Mouse (Mus musculus): Measurements from ENCODE around the gene Tbx2. TPM values are rescaled to one million over a fixed set of nuclear protein-coding genes. Genes with fewer than 3 reads are reported as not detected.
A peak's percentile ranks its signal among the peaks of the same experiment; 100 is the strongest.

Tbx2 gene
- 1 to 10 TPM; 3.0 to 3.9 TPM for total RNA-seq (2021)
- long read RNA-seq, transcript Tbx2-201 (7 exons, 3,626 nt) = major isoform, 5 of 5 reads
- long read RNA-seq, partial matches to known transcripts = 0 of 5 reads
- long read RNA-seq, other reads (novel, unspliced or antisense) = 0 of 5 reads

DNA sequence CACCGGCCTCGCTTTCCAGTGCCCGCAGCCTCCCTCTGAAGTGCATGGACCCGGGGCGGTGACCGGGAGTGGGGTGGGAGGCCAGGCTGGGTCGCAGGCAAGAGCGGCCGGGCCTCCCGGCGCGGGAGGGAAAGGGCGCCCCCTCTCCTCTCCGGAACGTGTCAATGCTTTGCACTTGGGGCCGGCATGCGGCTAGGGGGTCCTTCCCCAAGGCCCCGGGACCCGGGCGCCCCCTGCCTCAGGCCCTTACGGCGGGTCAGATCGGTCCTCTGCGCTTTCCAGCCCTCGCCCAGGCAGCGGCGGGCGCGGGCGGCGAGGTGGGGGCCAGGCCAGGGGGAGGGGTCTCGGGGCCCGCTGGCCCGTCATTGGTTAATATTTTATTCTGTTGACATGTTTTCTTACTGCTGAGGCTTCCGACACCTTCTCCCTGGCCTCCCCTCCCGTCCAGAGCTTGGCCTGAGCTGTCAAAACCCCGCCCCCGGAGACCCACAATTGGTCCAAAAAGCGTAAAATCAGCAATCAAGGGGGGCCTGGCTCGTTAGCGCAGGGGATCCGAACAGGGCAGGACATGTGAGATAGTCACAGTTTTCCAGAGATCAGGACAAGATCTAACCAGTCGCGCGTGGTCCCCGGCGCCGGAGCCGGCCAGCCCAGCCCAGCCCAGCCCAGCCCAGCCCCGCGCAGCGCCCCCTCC lies at the start of gene Tbx2:
Gene Tbx2 (plus strand): TSS at position 321 of the 694 bp plus-strand sequence.
- no peak for DNase-seq (ENCODE audit: low spot score in 2 of 2)

DNA sequence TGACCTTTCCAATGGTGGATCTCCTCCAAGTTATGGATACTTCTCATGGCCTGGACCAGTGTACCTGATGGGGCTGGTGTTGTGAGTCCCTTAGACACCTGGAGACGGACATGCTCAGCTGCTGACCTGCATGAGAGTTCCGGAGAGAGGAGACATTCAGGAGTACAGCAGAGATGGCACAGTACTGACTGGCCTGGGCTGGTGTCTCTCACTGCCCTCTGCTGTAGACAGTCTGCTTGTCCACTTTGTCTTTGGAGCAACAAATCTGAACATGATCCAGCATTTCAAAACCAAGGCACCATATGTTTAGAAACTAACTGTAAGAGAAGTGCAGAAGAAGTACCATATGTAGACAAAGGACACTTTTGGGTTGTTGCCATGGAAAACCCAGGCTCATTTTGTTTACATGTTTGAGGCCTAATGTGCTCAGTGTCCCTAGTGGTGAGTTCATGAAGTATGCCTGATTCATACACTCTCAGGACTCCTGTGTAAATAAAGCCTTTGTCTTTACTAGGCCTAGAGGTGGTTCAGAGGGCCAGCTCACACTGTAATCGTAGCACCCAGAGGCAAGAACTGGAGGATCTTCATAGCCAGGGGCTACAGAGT lies 46.1 kb upstream of the Tbx2 start:
- no peak for DNase-seq (ENCODE audit: low spot score in 2 of 2)

DNA sequence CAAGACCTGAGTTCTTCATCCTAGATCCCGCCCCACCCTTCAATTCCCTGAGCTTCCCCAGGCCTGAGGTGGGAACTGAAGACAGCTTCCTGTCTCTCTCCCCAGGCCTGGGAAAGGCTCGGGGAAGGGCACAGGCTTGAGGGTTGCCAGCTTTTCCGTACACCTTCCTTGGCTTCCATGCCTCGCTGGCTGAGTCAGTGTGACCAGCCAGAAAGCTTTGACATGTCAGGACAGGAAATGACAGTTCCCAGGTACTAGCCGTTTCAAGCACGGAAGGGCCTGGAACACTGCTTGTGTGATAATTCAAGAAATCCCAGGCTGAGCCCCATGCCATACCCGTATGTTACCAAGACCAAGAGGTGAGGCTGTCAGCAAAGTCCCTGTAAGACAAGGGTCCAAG lies 42.6 kb upstream of the Tbx2 start:
- no peak for DNase-seq (ENCODE audit: low spot score in 2 of 2)

DNA sequence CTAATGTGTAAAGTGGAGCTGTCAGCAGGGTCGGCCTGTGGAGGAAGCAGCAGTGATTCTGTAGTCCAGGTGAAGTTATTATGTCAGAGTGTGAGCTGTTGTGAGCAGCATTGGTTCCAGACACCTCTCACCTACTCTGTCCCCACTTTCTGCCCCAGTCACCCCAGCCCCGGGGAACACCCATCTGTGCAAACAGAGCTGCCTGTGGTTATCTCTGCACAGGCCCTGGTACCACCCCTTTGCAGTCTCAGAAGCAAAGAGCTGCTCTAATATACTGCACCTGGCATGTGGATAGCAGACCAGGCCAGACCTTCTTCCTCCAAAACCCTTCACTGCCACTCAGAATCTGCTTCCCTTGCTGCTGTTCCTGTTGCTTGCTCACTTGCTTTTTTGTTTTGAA lies 42.1 kb upstream of the Tbx2 start:
- DNase-seq (ENCODE audit: low spot score in 2 of 2) = no peak

DNA sequence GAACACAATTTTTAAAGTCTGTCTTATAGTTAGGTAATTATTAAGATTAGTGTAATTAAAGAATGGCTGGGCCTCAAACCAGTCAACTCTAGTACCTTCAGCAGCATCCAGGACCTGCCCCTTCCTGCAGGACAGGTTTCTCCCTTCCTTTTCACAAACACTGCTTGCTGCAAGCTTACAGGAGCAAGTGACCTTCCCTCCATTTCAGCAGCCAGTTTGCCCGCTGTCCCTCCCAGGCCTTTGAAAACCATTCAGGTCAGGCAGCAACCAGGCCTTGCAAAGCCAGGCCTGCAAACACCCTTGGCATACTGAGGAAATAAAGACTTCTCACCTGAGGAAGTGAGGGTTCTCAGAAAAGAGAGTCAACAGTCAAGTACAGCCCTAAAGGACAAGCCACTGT lies 41.1 kb upstream of the Tbx2 start:
- no peak for DNase-seq (ENCODE audit: low spot score in 2 of 2)

DNA sequence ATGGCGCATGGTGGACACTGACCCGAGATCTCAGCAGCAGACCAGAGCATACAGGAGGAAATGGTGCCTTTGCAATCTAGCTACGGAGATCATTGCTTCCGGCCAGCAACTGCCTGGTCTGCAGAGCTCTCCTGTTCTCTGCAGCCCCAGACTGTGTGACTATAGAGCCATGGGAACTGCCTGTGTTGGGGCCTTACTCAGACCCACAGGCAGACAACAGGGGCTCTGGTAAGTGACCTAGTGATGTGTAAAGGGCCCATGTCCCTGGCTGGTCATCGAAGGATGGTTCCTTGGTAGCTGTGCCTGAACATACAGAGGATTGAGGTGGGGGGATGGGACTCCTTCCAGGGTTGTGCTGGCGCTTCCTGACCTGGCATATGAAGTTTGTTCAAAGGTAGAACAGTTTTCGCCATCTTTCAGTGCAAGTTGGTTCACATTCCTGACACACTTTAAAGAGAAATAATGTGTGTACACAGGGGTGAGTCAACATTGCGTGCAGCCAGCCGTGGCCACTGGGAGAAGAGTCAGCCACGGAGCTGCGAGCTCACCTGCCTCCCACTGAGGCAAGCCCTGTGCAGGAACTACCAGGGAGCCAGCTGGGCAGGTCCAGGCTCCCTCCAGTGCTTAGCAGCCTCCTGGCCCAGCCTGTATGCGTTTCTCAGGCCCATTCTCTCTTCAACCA lies 39.7 kb upstream of the Tbx2 start:
- no peak for DNase-seq (ENCODE audit: low spot score in 2 of 2)

DNA sequence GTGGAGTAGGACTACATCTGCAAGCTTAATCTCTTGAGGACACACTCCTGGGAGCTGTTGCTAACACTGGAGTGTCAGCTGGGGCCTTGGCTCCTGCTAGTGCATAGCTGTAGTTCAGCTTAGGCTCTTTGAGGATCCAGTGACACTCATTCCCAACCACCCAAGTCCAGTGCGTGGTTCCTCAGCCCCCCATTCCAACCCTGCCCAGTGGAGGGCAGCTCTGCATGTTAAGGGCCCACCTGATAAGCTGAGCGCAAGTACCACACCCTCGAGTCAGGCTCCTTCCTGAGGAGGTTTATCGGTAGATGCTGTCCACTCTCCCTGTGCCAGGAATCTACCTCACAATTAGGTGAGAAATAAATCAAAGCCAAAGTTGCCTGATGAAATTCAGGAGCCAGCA lies 32.9 kb upstream of the Tbx2 start:
- no peak for DNase-seq (ENCODE audit: low spot score in 2 of 2)

DNA sequence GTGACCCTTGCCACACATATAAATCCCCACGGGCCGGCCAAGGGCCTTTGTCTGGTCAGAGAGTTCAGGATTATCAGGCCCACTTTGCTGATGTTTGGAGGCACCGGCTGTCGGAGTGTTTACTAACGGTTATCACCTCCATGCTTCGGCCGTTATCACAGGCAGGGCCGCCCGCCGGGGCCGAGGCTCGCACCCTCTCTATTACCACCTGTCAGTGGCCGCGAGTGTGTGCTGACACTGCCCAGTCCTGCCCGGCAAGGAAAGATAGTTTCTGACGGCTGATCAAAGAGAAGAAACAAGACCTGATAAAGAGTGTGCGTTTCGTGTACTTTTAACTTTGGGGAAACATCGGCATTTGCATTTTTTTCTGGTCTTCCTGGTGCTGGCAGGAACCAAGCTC lies 32.5 kb upstream of the Tbx2 start:
- DNase-seq (ENCODE audit: low spot score in 2 of 2) = no peak

DNA sequence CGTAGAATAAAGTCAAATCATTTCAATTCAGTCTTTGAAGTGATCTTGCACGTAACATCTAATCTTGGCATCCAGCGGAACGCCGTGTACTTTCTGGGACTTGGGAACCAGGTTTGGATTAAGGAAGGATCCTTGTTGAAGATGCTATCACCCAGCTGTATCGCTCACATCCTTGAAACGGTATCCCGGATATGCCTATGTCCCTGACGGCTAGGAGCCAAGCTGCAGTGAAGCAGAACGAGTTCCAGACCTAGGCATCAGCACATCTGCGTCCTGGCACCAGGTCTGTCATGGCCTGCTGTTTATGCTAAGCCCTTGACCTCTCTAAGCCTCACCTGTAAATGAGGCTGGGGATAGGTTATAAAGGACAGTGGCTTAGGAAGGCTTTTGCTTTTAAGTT lies 32.0 kb upstream of the Tbx2 start:
- no peak for DNase-seq (ENCODE audit: low spot score in 2 of 2)

DNA sequence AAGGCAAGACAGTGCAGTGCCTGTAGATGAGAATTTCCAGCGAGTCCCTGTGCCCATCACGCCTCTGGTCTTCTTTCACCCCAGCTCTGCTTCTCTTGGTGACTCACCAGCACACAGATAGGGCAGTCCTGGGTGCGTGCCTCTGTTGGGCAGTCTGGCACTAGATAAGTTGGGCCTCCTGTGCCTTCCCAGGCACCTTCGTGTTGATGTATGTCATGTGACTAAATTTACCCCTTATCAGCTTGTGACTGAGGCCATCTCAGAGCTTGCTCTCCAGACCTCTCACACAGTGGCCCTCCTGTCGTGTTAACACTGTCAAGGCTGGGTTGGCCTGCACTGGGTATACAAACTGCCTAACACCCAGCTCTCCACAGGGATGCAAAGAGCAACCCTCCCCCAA lies 28.3 kb upstream of the Tbx2 start:
- DNase-seq (ENCODE audit: low spot score in 2 of 2) = no peak

DNA sequence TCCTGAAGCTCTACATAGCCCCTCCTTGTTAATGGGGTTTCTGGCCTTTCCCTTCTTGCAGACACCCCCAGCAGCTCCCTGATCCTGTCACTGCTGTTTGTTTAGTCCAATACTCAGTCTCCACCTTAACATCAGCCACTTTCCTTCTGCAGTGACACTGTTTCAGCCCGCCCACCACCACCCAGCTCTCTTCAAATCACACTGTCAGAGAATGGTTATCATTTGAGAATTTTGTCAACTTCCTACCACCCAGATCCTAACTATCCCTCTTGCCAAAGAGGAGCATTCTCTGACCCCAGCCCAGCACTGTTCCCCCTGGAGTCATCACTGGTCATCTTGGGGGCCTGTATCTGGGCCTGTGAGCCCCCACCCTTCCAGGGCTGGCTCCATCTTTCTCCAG lies 26.6 kb upstream of the Tbx2 start:
- no peak for DNase-seq (ENCODE audit: low spot score in 2 of 2)

DNA sequence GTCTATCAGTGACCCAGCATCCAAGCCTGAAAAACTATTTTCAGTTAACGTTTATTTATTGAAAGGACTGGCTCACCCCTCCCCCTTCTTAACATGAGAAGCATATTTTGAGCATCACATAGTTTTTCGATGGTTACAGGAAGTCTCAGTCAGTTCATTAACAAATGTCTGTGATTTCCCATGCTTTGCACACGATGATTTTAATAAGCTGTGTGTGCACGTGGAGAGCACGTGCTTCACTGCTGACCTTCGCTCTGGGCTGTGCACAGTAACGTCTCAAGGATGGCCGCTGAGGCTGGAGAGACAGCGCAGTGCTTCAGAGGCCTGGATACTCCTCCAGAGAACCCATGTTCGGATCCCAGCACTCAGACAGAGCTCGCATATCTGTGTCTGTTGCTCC lies 25.0 kb upstream of the Tbx2 start:
- DNase-seq (ENCODE audit: low spot score in 2 of 2) = no peak

DNA sequence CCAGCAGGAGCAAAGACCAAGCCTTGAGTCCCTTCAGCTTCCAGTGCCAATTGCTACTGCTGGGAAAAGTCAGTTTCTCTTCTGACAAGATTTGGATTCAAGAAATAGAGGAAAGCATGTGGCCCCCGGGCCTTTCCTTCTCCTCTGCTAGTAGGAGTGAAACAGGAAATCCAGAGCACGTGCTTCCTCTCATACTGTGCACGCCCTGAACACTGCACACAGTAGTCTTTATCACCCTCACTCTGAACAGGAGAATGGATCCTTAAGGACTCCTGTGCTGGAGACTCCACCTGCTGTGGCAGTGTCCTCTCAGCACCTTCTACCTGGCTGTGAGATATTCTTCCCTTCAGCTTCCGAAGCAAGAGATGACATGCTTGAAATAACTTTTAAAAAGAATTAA lies 21.1 kb upstream of the Tbx2 start:
- no peak for DNase-seq (ENCODE audit: low spot score in 2 of 2)

DNA sequence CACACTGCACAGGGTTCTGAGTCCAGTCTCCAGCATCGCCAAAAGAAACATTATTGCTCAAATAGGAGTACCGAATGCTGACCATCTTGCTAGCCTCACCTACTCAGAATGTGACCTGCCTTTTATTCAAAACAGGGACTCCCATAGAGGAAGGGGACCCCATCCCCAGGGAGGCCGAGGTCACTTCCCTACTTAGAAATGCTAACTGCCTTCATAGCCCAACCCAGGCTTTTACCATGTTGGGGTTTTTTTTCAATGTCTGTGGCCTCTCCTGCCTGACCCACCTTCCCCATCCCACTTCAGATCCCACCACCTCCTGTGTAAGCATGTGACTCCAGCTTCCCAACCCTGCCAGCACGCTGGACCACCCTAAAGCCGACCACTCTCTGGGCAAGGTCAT lies 20.7 kb upstream of the Tbx2 start:
- no peak for DNase-seq (ENCODE audit: low spot score in 2 of 2)

DNA sequence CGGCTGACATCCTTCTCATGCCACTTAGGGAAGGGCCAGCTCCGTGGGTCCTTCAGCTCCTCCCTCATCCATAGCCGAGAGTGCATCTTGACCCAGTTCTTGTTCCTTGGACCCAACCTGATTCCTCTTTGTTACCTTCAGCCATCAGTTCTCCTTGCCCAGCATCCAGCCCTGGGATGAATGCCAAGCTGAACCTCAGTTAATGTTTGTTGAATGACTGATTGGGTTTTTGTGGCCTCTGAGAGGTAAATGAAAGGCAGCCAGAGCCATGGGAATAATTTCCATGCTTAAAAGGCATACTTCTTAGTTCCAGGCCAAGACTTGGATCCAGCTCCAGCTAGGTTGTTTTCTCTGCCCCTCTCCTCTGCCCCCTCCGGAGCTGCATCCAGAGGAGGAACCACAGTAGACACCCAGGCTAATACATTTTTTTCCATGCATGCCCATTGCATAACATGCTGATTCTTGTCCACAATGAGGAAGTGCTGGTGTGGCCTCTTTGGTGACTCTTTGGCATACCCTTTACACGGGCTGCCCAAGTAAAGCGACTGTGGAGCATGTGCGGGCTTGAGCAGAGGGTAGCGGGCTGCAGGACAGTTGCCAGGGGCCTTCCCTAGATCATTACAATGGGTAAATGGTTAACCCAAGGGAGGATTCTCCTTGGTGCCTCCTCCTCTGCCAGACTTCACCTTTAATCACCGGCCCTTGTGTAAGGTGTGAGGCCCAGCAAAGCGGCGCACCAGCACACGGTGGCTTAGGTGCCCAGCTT lies 20.0 kb upstream of the Tbx2 start:
- no peak for DNase-seq (ENCODE audit: low spot score in 2 of 2)

DNA sequence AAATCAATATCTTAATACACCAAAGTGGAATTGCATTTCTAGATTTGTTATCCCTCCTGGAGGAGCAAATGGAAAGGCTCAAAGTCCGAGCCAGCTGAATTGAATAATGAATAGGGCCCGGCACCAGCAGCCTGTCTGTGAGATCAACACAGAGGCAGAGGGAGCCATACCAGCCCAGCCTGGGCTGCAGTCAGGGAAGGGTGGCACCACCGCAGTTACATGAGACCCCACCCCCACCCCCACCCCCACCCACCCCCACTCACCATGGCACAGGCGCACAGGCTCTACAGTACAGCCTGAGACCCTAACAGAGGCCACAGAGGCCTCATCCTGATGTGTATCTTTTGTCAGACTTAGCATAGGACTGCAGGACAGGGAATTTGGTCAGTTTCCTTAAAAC lies 17.7 kb upstream of the Tbx2 start:
- no peak for DNase-seq (ENCODE audit: low spot score in 2 of 2)

DNA sequence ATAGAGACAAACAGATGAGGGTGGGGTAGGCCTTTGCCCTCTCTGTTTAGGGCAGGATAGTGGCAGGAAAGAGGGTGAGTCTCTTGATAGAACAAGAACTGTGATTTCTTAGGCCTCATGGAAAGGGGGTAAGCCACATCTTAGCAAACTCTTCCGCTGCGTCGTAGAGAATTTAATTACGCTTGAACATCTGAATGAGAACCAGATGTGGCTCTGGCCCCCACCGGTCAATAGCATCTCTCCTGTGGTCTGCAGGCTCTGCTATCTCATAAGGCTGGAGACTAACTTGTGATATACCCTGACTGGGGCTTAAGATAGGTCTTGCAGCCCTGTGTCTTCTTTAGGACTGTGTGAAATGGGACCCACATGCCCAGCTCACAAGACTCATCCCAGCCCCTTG lies 15.9 kb upstream of the Tbx2 start:
- no peak for DNase-seq (ENCODE audit: low spot score in 2 of 2)

DNA sequence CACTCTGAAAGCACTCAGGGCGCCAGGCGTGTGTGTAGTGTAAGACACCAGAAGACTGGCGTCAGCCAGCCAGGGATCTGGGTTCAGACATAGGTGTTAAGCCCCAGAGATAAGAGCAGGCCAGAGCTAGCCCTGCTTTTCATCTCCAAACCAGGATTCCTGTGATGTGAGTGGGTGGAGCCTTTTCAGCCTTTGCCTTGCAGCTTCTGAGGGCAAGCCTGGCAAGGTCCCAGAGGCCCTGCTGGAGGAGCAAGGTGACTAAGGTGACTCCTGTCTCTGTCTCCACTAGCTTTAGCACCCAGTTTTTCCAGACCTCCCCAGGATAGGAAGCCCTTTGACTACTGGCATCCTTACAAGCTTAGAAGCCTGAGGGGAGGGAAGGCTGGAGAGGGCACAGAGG lies 13.9 kb upstream of the Tbx2 start:
- no peak for DNase-seq (ENCODE audit: low spot score in 2 of 2)

DNA sequence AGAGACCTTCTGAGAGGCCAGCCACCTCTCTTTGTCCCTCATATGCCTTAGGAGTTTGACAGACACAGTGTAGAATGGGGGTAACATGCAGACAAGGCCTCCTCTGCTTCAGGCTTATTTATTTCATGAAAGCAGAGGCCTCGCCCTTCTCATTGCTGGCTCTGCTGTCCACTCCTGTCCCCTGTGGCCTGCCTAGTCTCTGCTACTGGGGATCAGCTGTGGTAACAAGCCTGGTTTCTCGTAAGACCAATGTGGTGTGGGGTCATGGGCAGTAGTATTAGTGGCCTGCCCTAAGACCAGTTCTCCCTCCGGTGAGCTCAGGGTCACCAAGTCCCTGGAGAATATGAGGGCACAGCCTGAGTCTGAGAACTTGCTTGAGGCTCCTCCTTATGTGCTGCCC lies 11.4 kb upstream of the Tbx2 start:
- DNase-seq (ENCODE audit: low spot score in 2 of 2) = no peak

DNA sequence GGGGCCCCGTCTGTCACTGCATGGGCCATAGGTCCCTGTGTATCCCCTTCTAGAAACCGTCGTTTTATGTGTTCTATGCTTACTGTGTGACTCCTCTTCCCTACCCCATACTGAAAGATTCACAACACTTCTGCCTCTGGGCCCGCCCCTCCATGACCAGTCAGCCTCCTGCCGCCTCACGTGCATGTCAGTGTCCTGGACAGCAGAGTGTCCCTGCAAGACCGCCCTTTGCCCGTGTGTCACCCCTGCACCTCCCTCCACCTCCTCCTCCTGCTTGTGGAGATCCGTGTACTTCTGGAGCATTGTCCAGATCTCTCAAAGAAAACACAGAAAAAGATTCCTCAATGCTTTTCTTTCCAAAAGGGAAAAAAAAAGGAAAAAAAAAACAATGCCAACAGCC lies 10.7 kb upstream of the Tbx2 start:
- no peak for DNase-seq (ENCODE audit: low spot score in 2 of 2)

DNA sequence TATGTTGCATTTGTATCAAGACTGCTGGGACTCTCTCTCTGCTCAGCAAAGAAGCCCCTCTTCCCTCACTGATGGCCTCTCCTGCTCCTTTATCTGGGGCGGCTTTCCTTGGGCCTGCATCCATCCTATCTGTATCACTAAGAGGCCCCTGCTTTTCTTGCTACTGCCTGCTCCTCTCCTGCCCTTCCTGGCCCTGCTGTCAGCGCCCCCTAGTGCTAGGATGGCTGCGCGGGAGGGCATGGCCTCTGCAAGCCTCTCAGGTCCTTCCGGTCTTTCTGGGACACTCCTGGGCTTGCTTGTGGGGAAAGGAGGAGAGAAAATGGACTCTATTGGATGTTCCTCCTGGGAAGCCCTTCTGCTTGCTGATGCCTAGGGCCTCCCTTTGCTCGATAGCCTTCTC lies 9.2 kb upstream of the Tbx2 start:
- DNase-seq (ENCODE audit: low spot score in 2 of 2) = peak; percentile 74

DNA sequence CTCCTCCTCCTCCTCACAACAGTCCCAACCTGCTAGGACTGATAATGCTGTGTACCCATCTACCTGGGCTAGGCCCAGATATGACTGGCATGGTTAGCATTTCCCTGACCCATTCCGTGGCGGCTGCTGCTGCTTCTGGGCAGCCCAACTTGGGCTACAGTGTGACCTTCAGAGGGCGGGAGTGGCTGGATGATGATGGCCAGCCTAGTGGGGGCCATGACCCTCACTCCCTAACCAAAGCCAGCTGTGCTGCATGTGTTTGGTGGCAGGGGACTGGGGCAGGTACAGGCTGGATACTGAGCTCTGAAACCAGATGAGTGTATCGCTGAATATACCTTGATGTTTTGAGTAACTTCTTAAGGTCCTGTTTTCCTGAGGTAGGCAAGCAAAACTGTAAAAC lies 8.6 kb upstream of the Tbx2 start:
- no peak for DNase-seq (ENCODE audit: low spot score in 2 of 2)

Measured in layer of hippocampus, postnatal 10 days (tissue).